Mouse (Mus musculus) myocyte (in vitro differentiated cells): ENCODE measurements around the gene Birc2. TPM values are rescaled to one million over a fixed set of nuclear protein-coding genes. Genes with fewer than 3 reads are reported as not detected.

Experiments used
- H3K27me3 ChIP-seq: one replicate; pipeline ENCODE4 v1.6.1; 2011; ENCODE audit not compliant: control insufficient read depth, insufficient read depth, insufficient read length
- H3K36me3 ChIP-seq: one replicate; pipeline ENCODE4 v1.6.1; 2011; ENCODE audit not compliant: control insufficient read depth, insufficient read depth
- H3K4me2 ChIP-seq: one replicate; pipeline ENCODE4 v1.6.1; 2011; ENCODE audit warnings: low read depth, control low read depth
- H3K4me3 ChIP-seq: one replicate; pipeline ENCODE4 v1.5.1; 2011; ENCODE audit warnings: mild to moderate bottlenecking, control low read depth, moderate library complexity
- H3K79me2 ChIP-seq: one replicate; pipeline ENCODE4 v1.6.1; 2011; ENCODE audit not compliant: control insufficient read depth, insufficient read depth
- H3ac ChIP-seq: one replicate; pipeline ENCODE4 v1.6.1; 2011; ENCODE audit not compliant: control insufficient read depth, insufficient read length
- CEBPB ChIP-seq: IDR thresholded peaks from 2 replicates; pipeline ENCODE4 v1.6.1; 2011; ENCODE audit warnings: mild to moderate bottlenecking, moderate library complexity; ENCODE audit not compliant: poor library complexity, insufficient read depth, severe bottlenecking
- E2F4 ChIP-seq: IDR thresholded peaks from one replicate; pipeline ENCODE4 v1.6.1; 2011; ENCODE audit warnings: mild to moderate bottlenecking, control low read depth, moderate library complexity; ENCODE audit not compliant: insufficient read depth
- MAX ChIP-seq: IDR thresholded peaks from one replicate; pipeline ENCODE4 v1.6.1; 2011; ENCODE audit warnings: low read depth, mild to moderate bottlenecking, control low read depth
- MYOD1 ChIP-seq, 3 experiments: IDR thresholded peaks; one replicate each; pipeline ENCODE4 v1.6.1; 2011; ENCODE audit warnings: control low read depth in 2 of 3, low read depth in 2 of 3, mild to moderate bottlenecking in 2 of 3, moderate library complexity in 1 of 3; ENCODE audit not compliant: insufficient read length in 2 of 3, control insufficient read depth in 1 of 3
- MYOG ChIP-seq, 3 experiments: IDR thresholded peaks; one replicate each; pipeline ENCODE4 v1.6.1; 2011; ENCODE audit warnings: control low read depth in 2 of 3, low read depth in 2 of 3, mild to moderate bottlenecking in 2 of 3; ENCODE audit not compliant: insufficient read length in 2 of 3, control insufficient read depth in 1 of 3, insufficient read depth in 1 of 3
- POLR2A ChIP-seq: IDR thresholded peaks from one replicate; pipeline ENCODE4 v1.6.1; 2011; ENCODE audit warnings: low read depth, mild to moderate bottlenecking, control low read depth, moderate library complexity; ENCODE audit not compliant: insufficient read length
- POLR2AphosphoS2 ChIP-seq: IDR thresholded peaks from one replicate; pipeline ENCODE4 v1.6.1; 2011; ENCODE audit warnings: low read depth, control low read depth; ENCODE audit not compliant: insufficient read length
- REST ChIP-seq: IDR thresholded peaks from one replicate; pipeline ENCODE4 v1.6.1; 2011; ENCODE audit warnings: mild to moderate bottlenecking, control low read depth, moderate library complexity; ENCODE audit not compliant: insufficient read depth, insufficient read length
- SRF ChIP-seq: IDR thresholded peaks from one replicate; pipeline ENCODE4 v1.6.1; 2011; ENCODE audit warnings: low read depth; ENCODE audit not compliant: control insufficient read depth, insufficient read length
- TCF12 ChIP-seq: IDR thresholded peaks from one replicate; pipeline ENCODE4 v1.6.1; 2011; ENCODE audit warnings: mild to moderate bottlenecking, control low read depth; ENCODE audit not compliant: poor library complexity, insufficient read depth, severe bottlenecking
- TCF3 ChIP-seq: IDR thresholded peaks from one replicate; pipeline ENCODE4 v1.6.1; 2011; ENCODE audit warnings: low read depth, control low read depth; ENCODE audit not compliant: insufficient read length
- USF1 ChIP-seq: IDR thresholded peaks from one replicate; pipeline ENCODE4 v1.6.1; 2011; ENCODE audit warnings: low read depth, mild to moderate bottlenecking, control low read depth, moderate library complexity
- polyA plus RNA-seq: library from polyadenylated mRNA; unstranded; fragments of >200 nt; fragmentation: generic; extraction: Trizol; gene quantifications from one replicate; pipeline ENCODE4 v1.2.1, GENCODE M21; 2012; ENCODE audit warnings: missing spikeins

Birc2 gene
- 6.3 TPM for polyA plus RNA-seq

- Histone ChIP-seq H3K4me2 (peak within 1 kb of the TSS; percentile 89), H3K79me2 (peaks cover 32% of the 10 kb centered on the region), H3ac (peak within 1 kb of the TSS; percentile 29), H3K36me3 (peaks cover 8% of the 10 kb centered on the region), H3K4me3 (peak within 1 kb of the TSS; percentile 99), H3K27me3 (no peaks in the 10 kb centered on the region)
- TF ChIP-seq MYOD1 (IDR thresholded peaks at IDR 0.05; ENCODE audit: control insufficient read depth in 1 of 3, insufficient read length in 2 of 3, low read depth in 2 of 3) (peak in 1 of 3 experiments; percentile 16), CEBPB (no peak), MYOG (IDR thresholded peaks at IDR 0.05; ENCODE audit: control insufficient read depth in 1 of 3, insufficient read depth in 1 of 3, insufficient read length in 2 of 3, low read depth in 2 of 3) (peak in 2 of 3 experiments; percentile 18 to 57), MAX (no peak), REST (peak; percentile 18), E2F4 (no peak), TCF12 (no peak), USF1 (no peak), TCF3 (no peak), POLR2A (peak; percentile 82), POLR2AphosphoS2 (peak; percentile 80), SRF (peak; percentile 72)
These were observed at the start of gene Birc2 for GRCm38 (mm10) chr9:7836905-7837805. Birc2 (minus strand) TSS chr9:7837064.

GRCm38 (mm10) chr9:7884346-7884745, 47.5 kb upstream of the Birc2 start:
- no peaks in the 10 kb centered on the region for H3K79me2 ChIP-seq
- no peaks in the 10 kb centered on the region for H3K36me3 ChIP-seq
- TF ChIP-seq CEBPB (no peak), POLR2AphosphoS2 (no peak), SRF (no peak), TCF3 (no peak), MYOG (IDR thresholded peaks at IDR 0.05; ENCODE audit: control insufficient read depth in 1 of 3, insufficient read depth in 1 of 3, insufficient read length in 2 of 3, low read depth in 2 of 3) (no peak), TCF12 (no peak), MYOD1 (IDR thresholded peaks at IDR 0.05; ENCODE audit: control insufficient read depth in 1 of 3, insufficient read length in 2 of 3, low read depth in 2 of 3) (no peak), REST (no peak), MAX (no peak), POLR2A (no peak), USF1 (no peak), E2F4 (no peak)
- H3K4me3 ChIP-seq, result no peak overlapping the region
- H3K27me3 ChIP-seq, result no peaks in the 10 kb centered on the region
- no peak overlapping the region for H3K4me2 ChIP-seq
- no peak overlapping the region for H3ac ChIP-seq

- TF ChIP-seq E2F4 (no peak), USF1 (no peak), TCF3 (no peak), REST (no peak), CEBPB (no peak), POLR2A (no peak), MYOD1 (IDR thresholded peaks at IDR 0.05; ENCODE audit: control insufficient read depth in 1 of 3, insufficient read length in 2 of 3, low read depth in 2 of 3) (no peak), SRF (no peak), MYOG (IDR thresholded peaks at IDR 0.05; ENCODE audit: control insufficient read depth in 1 of 3, insufficient read depth in 1 of 3, insufficient read length in 2 of 3, low read depth in 2 of 3) (no peak)
- no peak overlapping the region for H3K4me3 ChIP-seq
These were observed 45.5 kb upstream of the Birc2 start for GRCm38 (mm10) chr9:7882304-7882865.

GRCm38 (mm10) chr9:7873511-7874211, 36.8 kb upstream of the Birc2 start:
- Histone ChIP-seq H3ac (no peak overlapping the region), H3K79me2 (no peaks in the 10 kb centered on the region), H3K36me3 (no peaks in the 10 kb centered on the region), H3K4me2 (no peak overlapping the region), H3K27me3 (no peaks in the 10 kb centered on the region), H3K4me3 (no peak overlapping the region)
- no peak for TF ChIP-seq CEBPB
- TF ChIP-seq POLR2AphosphoS2, result no peak
- TF ChIP-seq MAX, result no peak
- no peak for TF ChIP-seq POLR2A
- TF ChIP-seq TCF3, result no peak
- no peak for TF ChIP-seq REST
- TF ChIP-seq MYOD1 (IDR thresholded peaks at IDR 0.05; ENCODE audit: control insufficient read depth in 1 of 3, insufficient read length in 2 of 3, low read depth in 2 of 3), result no peak
- no peak for TF ChIP-seq USF1
- TF ChIP-seq SRF, result no peak
- TF ChIP-seq E2F4, result no peak
- no peak for TF ChIP-seq TCF12
- TF ChIP-seq MYOG (IDR thresholded peaks at IDR 0.05; ENCODE audit: control insufficient read depth in 1 of 3, insufficient read depth in 1 of 3, insufficient read length in 2 of 3, low read depth in 2 of 3), result no peak

More at GRCm38 (mm10) chr9:7882304-7882865, 45.5 kb upstream of the Birc2 start:
- Histone ChIP-seq H3K27me3 (no peaks in the 10 kb centered on the region), H3K79me2 (no peaks in the 10 kb centered on the region), H3K36me3 (no peaks in the 10 kb centered on the region), H3ac (no peak overlapping the region), H3K4me2 (no peak overlapping the region)
